Mouse (Mus musculus) kidney, postnatal 25 days (tissue): Measurements from ENCODE around the gene Myo16.

Experiments
- DNase-seq, 2 experiments: peaks; one replicate each; pipeline ENCODE4 v3.0.0; 2021; ENCODE audit warnings: mixed read lengths in 2 of 2

Gene Myo16

DNA sequence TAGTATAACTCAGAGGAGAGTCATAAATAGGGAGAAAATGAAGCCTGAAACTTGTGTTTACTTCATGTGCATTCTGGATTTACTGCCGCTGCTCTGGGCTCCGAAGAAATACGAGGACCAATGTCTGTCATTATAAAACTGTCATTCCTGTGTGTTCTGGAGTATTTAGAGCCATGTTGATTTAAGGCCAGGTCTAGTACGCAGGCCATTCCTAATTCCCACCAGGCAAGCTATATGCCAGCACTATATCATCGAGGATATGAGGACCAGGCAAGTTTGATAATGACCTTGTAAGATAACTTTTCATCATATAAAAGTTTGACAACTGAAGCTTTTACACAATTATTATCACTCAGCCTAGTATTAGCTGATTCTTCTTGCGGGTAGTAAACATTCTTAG, 153.6 kb downstream of the Myo16 start:
- DNase-seq = no peak

- no peak for DNase-seq
Measured at GRCm38 (mm10) chr8:10307770-10308476, 154.2 kb downstream of the Myo16 start.

DNA sequence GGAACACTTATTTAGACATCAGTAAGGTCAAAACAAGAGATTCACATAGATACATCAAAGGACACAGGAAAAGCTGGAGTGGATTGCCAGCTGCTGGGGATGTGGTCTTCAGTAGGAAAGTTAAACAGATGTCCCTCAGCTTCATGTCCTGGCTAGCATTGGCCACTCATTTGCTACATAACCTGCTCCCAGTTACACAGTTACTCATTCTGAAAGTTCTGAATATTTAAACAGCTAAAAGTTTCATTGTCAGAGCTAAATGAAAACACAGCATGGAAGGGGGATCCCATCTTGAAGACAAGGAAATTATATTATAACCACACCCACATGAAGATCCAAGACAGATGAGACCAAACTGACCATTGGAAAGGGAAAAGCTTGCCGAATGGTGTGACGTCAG, 156.8 kb downstream of the Myo16 start:
- no peak for DNase-seq

DNA sequence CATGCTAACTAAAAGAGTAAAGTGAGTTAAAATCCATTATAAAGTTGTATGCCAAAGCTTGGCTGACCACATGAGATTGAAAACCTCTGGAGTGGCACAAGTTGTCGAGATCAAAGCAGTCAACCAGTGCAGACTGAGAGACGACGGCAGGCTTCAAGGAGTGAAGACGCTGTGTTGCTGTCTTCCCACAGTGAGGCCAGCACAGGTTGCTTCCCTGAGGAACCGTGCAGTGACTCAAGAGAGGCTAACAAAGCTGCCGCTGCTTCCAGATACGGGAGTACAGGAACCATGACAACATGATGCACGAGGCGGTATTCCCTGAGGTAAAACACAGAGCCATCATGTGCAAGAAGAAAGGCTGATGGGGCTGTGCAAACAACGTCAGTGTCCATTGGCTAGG, 158.6 kb downstream of the Myo16 start:
- no peak for DNase-seq

DNA sequence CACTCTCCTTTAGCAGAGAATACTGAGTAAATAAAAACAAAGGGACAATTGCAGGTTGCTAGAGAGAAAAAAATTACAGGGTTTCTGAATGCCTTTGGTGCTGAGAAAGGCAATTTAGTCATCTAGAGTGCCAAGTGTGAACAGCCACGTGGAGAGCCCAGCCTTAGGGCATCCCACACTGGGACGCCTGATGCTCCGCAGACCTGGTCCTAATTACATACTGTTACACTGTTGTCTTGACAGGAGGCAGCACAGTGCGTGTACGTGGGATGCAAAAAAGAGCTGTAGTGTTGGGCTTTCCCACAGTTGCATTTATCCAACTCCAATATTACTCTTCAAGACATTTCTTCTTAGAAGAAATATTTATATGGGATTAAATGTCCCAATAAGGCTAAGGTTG, 162.5 kb downstream of the Myo16 start:
- DNase-seq = no peak

DNA sequence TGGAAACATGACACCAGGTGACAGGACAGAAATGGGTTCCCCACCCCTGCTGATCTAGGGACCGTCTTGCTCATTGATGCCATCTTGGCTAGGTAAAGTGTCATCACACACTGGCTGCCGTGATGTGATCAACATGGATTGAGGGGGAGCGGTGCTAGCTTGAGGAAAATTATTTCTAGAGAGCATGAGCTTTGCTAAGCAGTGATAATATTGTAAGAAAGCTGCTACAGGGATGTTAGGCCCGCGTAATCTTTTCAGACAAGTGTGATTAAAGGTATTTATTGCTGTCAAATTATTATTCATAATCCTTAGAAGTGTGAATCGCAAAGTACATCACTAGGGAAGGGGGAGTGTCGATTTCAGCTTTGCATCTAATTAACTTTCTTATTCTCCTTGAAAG, 164.4 kb downstream of the Myo16 start:
- DNase-seq = no peak

DNA sequence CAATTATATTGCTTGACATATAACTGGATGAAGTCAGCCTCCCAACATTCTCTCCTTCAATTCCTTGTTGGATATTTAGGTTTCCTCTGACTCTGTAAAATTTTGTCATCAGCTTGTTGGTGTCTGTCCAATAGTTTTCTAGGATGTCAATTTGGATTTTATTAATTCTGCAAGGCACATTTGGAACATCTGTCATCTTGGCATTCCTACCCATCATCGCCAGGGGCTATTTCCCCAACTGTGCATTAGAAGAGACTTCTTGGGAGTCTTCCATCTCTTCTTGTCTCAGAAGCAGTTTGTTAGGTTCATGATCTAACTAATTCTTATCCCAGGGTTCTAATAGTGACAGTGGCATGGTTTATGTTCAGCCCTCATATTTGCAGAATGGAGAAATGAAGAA, 196.7 kb downstream of the Myo16 start:
- no peak for DNase-seq

- DNase-seq = no peak
Measured at GRCm38 (mm10) chr8:10358711-10359110, 205.0 kb downstream of the Myo16 start.

DNA sequence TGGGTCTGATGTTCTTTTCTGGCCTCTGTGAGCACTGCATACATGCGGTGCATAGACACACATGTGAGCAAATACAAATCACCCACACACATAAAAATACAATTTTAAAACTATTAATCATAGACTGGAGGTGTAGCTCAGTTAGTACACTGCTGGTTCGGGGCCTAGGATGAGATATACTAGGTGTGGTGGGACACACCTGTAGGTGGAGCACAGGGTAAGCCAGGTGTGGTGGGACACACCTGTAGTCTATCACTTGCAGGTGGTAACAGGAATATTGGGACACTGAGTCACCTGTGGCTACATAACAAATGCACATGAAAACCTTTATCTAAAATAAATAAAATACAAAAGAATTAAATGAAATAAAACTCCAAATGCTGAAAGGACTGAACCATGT, 209.2 kb downstream of the Myo16 start:
- DNase-seq = no peak

DNA sequence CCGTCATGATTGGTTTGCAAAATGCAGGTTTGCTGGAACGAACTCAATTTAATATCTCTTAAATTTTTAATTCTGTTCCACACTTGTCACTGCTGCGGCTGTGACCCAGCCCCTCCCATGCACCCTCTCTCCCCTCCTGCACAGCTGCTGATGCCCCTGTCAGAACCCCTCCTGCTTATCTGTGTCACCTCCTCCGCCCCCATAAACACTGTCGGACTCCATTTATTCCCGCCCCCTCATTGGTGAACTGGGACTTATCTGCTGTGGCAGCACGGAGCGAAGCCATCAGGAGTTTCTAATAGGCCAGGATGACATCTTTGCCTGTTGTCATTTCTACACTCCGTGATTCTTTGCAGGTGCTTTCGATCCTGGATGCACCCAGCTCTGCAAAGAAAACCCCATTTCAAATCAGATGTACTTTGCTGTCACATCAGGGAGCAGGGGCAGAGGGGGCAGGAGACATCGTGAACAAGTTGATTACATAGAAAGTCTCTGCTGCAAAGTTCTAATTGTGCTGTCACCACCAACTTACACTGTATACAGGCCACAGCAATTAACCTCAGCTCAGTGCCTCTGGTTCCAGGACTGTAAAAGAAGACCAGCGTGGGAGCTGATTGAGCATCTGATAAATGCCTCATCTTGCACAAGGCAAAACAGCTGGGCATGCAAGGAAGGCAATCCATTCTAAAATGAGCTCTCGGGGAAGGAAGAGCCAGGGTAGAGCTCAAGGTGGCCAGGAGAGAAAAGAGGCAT, 210.1 kb downstream of the Myo16 start:
- no peak for DNase-seq

DNA sequence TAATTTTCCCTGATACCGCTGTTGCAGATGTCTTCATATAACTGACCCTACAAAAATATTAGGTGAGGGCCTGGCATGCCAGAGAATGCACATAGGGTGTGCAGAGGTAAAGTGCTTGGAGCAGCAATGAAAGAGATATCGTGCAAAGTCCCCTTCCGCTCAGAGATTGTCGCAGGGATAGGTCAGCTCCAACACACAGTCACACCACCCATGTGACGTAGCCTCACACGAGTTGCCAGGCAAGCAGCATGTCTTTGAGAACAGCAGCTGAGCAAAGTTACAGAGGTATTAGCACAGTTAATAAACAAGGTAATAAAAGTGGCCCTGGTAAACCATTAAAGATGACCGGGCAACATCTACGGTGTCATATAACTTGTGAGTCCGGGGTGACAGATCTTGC, 212.4 kb downstream of the Myo16 start:
- DNase-seq = no peak

DNA sequence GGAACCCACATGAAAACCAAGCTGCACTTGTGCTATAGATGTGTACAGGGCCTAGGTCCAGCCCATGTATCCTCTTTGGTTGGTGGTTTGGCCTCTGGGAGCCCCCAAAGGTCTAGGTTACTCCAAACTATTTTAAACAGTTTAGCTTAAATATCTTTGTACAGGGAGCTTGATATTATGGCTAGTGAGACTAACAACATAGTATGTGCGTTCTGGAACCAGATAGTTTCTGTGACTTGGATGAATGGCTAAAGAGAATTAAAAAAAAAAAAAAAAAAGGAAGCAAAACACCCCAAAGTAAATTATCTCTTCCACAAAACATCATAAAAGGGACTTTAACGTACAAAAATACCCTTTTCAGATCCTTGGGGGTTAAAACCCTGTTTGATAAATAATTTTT, 218.9 kb downstream of the Myo16 start:
- no peak for DNase-seq

GRCm38 (mm10) chr8:10387143-10387542, 233.4 kb downstream of the Myo16 start:
- DNase-seq = no peak

GRCm38 (mm10) chr8:10391096-10391683, 237.5 kb downstream of the Myo16 start:
- no peak for DNase-seq

DNA sequence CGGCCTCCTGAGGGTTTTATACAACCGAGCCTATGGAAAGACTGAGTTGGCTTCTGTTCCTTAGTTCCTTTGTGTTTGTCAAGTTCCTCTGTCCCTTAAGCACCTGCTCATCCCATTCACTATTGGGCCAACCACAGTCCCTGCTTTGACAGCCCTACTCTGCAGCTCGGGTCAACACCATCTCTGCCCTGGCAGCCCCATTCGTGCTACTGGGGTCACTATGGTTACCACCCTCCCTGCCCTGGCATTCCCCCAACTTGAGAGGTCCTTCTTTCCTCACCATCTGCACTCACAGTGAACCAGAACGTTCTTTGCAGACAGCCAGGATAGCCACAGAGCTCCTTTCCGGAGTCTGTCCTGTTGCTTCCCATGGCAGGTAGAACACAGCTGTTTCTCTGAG, 238.2 kb downstream of the Myo16 start:
- no peak for DNase-seq

- DNase-seq = no peak
Measured at GRCm38 (mm10) chr8:10394506-10394905, 240.8 kb downstream of the Myo16 start.

DNA sequence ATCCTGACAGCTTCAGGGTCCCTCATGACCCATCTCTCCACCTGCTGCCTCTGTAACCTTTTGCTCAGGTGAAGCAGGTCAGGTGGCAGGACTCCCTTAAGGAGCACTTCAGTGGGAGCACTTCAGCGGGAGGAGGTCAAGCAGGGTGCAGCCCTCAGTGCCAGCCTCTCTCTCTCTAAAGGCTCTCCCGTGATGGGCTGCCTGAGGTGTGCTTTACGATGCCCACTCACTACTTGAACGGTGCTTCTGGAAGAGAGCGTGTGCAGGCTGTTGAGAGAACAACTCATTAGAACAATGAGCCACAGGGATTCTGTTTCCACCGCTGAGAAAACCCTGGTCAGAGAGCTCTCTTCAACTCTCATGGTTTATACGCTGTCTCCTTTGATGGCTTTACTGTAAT, 241.4 kb downstream of the Myo16 start:
- no peak for DNase-seq

DNA sequence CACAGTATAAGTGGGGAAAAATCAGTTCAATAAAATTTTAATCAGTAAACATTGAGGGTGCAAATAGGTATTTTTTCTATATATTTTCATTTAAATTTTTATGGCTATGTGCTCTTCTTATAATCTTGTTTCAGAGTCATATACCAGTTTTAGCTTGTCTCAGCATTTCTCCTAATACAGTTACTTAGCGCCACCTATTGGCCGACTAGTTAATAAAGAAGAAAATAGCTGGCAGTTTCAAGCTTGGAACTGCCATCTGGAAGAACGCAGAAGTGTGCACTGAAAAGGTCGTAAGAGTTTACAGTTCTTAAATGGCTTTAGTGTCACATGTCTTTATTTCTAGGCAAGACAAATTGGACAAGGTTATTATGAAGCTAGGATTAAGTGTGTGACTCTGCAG, 248.9 kb downstream of the Myo16 start:
- DNase-seq = peak in 1 of 2 experiments; percentile 71

DNA sequence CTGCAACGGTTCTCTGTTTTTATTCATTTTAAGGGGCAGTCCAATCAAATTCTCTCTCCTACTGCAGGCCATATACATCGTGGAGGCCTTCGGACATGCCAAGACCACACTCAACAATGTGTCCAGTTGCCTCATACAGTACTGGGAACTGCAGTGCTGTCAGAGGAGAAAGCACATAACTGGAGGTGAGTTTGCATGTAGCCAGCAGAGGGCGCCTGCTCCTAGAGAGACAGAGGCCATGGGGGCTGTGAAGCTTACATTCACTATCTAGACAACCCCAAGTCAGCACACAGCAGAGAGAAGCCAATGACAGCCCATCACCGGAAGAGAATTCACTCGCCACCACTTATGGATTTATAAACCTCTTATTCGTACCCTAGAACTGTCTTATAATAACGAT, 251.8 kb downstream of the Myo16 start:
- DNase-seq = peak; percentile 66 to 72

DNA sequence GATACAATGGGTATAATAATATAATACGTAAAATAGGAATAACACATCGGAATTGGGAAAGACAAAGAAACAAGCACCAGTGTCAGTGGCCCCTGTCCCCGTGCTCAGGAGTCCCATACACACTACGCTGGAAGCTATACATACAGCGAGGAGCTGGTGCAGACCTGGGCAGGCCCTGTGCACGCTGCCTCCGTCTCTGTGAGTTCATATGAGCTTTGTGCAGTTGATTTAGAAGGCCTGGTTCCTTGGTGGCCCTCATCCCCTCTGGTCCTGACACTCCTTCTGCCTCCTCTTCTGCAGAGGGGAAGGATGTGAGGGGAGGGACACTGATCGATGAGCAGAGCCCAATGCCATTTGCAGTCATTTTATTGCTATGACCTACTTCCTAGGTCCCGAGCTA, 255.3 kb downstream of the Myo16 start:
- DNase-seq = no peak

- peak; percentile 76 to 81 for DNase-seq
Measured at GRCm38 (mm10) chr8:10411511-10411910, 257.8 kb downstream of the Myo16 start.

- DNase-seq = no peak
Measured at GRCm38 (mm10) chr8:10413881-10414280, 260.2 kb downstream of the Myo16 start.

DNA sequence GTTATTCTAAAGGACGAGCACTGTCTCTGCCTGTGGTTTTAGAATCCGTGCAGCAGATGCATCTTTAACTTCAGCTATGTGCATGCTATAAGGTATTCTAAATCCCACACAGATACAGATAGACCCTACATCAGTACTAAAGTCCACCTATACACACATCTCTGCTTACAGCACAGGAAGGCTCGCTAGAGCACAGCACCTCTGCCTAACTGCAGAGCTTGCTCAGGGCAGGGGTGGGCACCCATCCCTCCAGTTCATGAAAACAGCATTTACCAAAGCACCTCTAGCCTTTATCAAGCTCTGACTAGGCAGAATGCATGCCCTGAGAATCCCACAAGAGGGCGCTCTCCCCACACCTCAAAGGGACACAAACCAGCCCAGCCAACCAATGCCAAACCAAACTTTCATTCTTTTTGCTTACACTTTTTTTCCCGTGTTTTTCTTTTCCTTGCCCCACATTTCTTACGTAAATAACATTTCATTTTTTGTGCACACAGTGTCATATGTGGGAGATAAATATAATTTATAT, 261.0 kb downstream of the Myo16 start:
- peak; percentile 71 to 84 for DNase-seq

- no peak for DNase-seq
Measured at GRCm38 (mm10) chr8:10415288-10415687, 261.6 kb downstream of the Myo16 start.
